Mouse (Mus musculus) ES-CJ7 (cell line): ENCODE measurements around the gene Cntln.

Experiments
- DNase-seq: peaks from one replicate; pipeline ENCODE4 v3.0.0; 2011; ENCODE audit warnings: low read depth, low spot score

The Cntln gene

GRCm38 (mm10) chr4:85054616-85055015 lies 170.5 kb downstream of the Cntln start:
- no peak for DNase-seq

GRCm38 (mm10) chr4:85059598-85059997 lies 175.5 kb downstream of the Cntln start:
- no peak for DNase-seq

- DNase-seq: no peak
Observed at GRCm38 (mm10) chr4:85061676-85062075, 177.6 kb downstream of the Cntln start.

GRCm38 (mm10) chr4:85096033-85096432 lies 211.9 kb downstream of the Cntln start:
- DNase-seq: no peak

- peak; percentile 63 for DNase-seq
Observed at GRCm38 (mm10) chr4:85096682-85097081, 212.6 kb downstream of the Cntln start.

- no peak for DNase-seq
Observed at GRCm38 (mm10) chr4:85102168-85102567, 218.1 kb downstream of the Cntln start.

GRCm38 (mm10) chr4:85106416-85106815 lies 222.3 kb downstream of the Cntln start:
- no peak for DNase-seq

GRCm38 (mm10) chr4:85106961-85107360 lies 222.9 kb downstream of the Cntln start:
- DNase-seq: no peak

- DNase-seq: no peak
Observed at GRCm38 (mm10) chr4:85120271-85120670, 236.2 kb downstream of the Cntln start.

GRCm38 (mm10) chr4:85149726-85150125 lies 265.6 kb downstream of the Cntln start:
- DNase-seq: no peak

- no peak for DNase-seq
Observed at GRCm38 (mm10) chr4:85151881-85152280, 267.8 kb downstream of the Cntln start.

- no peak for DNase-seq
Observed at GRCm38 (mm10) chr4:85154361-85154760, 270.3 kb downstream of the Cntln start.

GRCm38 (mm10) chr4:85161156-85161555 lies 277.0 kb downstream of the Cntln start:
- peak; percentile 33 for DNase-seq

- DNase-seq: peak; percentile 95
Observed at GRCm38 (mm10) chr4:85162468-85163312, 278.6 kb downstream of the Cntln start.

GRCm38 (mm10) chr4:85163313-85163615 lies 279.2 kb downstream of the Cntln start:
- DNase-seq: peak; percentile 12

- DNase-seq: no peak
Observed at GRCm38 (mm10) chr4:85168001-85168400, 283.9 kb downstream of the Cntln start.

GRCm38 (mm10) chr4:85175466-85175865 lies 291.4 kb downstream of the Cntln start:
- no peak for DNase-seq

- DNase-seq: no peak
Observed at GRCm38 (mm10) chr4:85178394-85179051, 294.4 kb downstream of the Cntln start.
